Mouse (Mus musculus): ENCODE measurements around the gene Pbx4.

Gene Pbx4

GRCm38 (mm10) chr8:69832298-69832853 is at the start of gene Pbx4:
TSS of gene Pbx4 (plus strand) at chr8:69832491.
- in situ Hi-C loops (cut with MboI, MseI), result no loop called here

DNA sequence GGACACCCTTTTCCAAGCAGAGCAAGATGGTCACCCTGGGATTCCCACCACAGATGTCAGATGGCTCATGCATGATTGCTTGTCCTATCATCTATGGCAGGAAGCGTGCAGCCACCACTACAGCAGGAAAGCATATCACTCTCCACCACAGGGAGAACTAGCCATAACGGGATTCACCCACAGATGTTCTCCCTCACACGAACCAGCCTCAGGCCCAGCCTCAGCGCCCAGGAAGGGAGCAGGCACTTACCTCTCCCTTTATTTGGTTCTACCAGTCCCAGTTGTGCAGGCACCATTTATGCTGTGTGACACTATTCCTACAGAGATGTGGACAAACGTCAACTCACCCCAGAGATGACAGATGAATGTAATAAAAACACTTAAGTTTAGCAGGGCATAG is 43.2 kb upstream of the Pbx4 start:
- in situ Hi-C loops (cut with MboI, MseI), result no loop called here

- in situ Hi-C loops (cut with MboI, MseI), result loop anchor here (5.0 kb wide), 1 partner anchor 72 kb away; no protein-coding TSS in a partner anchor
These were observed 42.6 kb upstream of the Pbx4 start for GRCm38 (mm10) chr8:69789731-69790130.

- in situ Hi-C loops (cut with MboI, MseI), result loop anchor here (5.0 kb wide), 1 partner anchor 73 kb away; no protein-coding TSS in a partner anchor
These were observed 41.9 kb upstream of the Pbx4 start for GRCm38 (mm10) chr8:69790364-69790763.

DNA sequence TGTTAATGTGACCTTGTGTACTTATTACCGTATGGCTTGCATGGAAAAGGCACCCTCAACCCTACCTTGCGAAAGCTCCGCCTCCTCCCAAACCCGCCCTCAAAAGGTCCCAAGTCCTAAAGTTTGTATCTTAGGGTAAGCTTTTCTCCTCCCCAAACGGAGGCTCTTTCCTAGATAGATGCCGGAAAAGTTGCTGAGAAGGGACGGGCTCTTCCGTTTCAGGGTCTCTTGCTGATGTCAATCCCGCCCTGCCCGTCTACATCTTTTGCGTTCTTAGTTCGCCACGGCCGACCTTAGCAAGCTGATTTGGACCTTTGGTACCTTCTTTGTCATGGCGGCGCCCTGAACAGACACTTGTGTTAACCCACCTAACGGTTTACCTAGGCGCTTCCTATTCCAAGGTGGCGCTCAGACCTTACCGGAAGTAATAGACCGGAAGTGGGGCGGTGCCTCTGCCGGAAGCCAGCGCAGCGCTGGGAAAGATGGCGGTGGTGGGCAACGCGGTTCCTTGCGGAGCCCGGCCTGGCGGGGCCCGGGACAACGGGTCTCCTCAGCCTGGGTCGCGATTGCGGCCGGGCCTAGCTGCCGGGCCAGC is 41.4 kb upstream of the Pbx4 start, which contains the start of the genes Atp13a1 and Zfp866:
TSS of gene Atp13a1 (plus strand) at position 391 of the 595 bp plus-strand sequence.
TSS of gene Zfp866 (minus strand) at position 406 of the 595 bp plus-strand sequence.
- in situ Hi-C loops (cut with MboI, MseI), result loop anchor here (5.0 kb wide), 1 partner anchor 74 kb away; no protein-coding TSS in a partner anchor

- in situ Hi-C loops (cut with MboI, MseI), result loop anchor here (5.0 kb wide), 1 partner anchor 74 kb away; no protein-coding TSS in a partner anchor
These were observed 40.7 kb upstream of the Pbx4 start for GRCm38 (mm10) chr8:69791415-69792068.

GRCm38 (mm10) chr8:69793666-69794065 is 38.6 kb upstream of the Pbx4 start:
- in situ Hi-C loops (cut with MboI, MseI), result loop anchor here (5.0 kb wide), 1 partner anchor 76 kb away; no protein-coding TSS in a partner anchor

DNA sequence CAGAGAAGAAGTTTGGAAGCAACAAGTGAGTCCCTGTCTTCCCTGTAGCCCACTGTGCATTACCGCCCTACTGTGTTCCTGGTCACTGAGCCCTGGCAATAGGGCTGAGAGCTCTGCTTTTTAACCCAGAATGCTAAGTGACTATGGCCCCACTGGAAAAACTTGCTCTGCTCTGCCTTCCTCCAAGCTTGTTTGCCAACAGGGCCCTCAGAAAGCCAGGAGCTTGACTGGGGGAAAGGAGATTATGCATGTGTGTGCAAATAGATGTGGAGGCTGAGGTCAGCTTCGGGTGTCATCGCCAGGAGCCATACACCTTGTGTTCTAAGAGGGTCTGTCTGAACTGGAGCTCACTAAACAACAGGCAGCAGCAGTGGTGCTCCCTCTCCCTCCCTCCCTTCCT is 38.2 kb upstream of the Pbx4 start:
- in situ Hi-C loops (cut with MboI, MseI), result loop anchor here (5.0 kb wide), 1 partner anchor 77 kb away; no protein-coding TSS in a partner anchor

GRCm38 (mm10) chr8:69794901-69795300 is 37.4 kb upstream of the Pbx4 start:
- in situ Hi-C loops (cut with MboI, MseI), result loop anchor here (5.0 kb wide), 1 partner anchor 78 kb away; no protein-coding TSS in a partner anchor

DNA sequence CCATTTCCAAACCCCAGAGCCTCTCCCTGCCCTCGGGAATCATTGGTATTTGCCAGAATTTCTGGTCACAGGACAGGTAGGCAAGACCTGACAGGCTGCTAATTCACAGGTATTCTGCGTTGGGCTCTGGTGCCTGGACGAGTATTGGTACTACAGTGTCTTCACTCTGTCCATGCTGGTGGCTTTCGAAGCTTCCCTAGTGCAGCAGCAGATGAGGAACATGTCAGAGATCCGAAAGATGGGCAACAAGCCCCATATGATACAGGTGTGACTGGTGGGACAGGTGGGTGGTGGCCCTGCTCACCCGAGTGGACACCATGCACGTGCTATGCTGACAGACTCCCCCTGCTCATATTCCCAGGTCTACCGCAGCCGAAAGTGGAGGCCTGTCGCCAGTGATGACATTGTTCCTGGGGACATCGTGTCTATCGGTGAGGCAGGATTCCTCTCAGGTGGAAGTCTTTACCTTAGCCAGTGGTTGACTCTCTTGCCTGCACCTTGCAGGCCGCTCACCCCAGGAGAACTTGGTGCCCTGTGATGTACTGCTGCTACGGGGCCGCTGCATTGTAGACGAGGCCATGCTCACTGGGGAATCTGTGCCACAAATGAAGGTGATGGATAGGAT is 35.5 kb upstream of the Pbx4 start:
- in situ Hi-C loops (cut with MboI, MseI), result no loop called here

- in situ Hi-C loops (cut with MboI, MseI), result no loop called here
These were observed 34.6 kb upstream of the Pbx4 start for GRCm38 (mm10) chr8:69797661-69798060.

DNA sequence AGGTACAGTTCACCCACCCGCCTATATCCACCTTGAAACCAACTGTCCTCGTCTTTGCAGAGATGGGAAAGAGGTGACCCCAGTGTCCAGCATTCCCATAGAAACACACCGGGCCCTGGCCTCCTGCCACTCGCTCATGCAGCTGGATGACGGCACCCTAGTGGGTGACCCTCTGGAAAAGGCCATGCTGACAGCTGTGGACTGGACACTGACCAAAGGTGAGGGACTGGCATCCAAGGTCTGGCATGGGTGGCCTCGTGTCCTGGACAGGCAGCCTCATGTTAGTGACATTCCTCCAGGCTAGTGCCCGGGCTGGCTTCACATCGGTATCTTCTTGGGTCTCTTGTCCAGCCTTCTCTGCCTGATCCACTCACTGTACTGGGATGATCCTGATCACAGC is 33.0 kb upstream of the Pbx4 start:
- in situ Hi-C loops (cut with MboI, MseI), result no loop called here

- in situ Hi-C loops (cut with MboI, MseI), result no loop called here
These were observed 32.3 kb upstream of the Pbx4 start for GRCm38 (mm10) chr8:69799946-69800345.

DNA sequence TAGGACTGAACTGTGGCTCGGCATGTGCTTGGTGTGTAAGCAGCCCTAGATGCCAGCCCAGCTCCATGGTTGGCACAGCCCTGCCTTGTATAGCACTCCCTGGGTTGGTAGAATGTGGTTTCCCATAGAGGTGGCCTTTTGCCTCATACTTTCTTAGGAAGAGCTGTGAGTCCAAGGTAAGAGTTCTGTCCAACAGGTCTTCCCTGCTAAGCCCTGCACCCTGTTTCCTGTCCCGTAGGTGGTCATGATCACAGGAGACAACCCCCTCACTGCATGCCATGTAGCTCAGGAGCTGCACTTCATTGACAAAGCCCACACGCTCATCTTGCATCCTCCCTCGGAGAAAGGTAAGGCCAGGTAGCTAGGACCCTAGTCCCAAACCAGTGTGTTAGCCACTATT is 30.5 kb upstream of the Pbx4 start:
- in situ Hi-C loops (cut with MboI, MseI), result no loop called here

DNA sequence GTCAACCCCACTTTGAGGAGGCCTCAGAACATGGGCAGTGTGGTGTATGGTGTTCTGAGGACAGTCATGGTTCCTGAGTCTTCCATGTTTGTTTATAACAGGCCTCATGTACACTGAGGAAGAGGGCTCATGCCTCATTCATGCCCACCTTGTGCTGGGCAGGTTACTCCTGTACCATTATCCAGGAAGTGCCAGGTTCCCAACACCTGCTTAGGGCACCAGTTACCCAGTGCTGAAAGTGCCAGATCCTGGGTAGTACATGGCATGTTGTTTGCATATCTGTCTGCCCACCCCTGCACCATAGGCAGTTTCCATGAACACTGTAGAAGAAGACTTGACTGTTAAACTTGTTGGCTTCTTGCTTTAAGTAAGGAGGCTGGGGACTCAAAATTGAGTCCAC is 30.1 kb upstream of the Pbx4 start:
- in situ Hi-C loops (cut with MboI, MseI), result no loop called here

DNA sequence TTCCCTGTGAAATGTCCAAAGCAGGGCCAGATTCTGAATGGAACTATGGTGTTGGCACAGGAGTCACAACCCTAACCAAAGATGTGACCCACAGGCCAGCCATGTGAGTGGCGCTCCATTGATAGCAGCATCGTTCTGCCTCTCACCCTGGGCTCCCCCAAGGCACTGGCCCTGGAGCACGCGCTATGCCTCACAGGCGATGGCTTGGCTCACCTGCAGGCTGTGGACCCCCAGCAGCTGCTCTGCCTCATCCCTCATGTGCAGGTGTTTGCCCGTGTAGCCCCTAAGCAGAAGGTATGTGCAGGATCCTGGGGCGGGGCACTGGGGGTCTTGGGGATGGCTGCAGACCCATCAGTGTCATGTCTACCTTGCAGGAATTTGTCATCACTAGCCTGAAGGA is 28.9 kb upstream of the Pbx4 start:
- in situ Hi-C loops (cut with MboI, MseI), result no loop called here

GRCm38 (mm10) chr8:69804537-69804936 is 27.8 kb upstream of the Pbx4 start:
- in situ Hi-C loops (cut with MboI, MseI), result no loop called here

- in situ Hi-C loops (cut with MboI, MseI), result no loop called here
These were observed 27.2 kb upstream of the Pbx4 start for GRCm38 (mm10) chr8:69805086-69805485.

DNA sequence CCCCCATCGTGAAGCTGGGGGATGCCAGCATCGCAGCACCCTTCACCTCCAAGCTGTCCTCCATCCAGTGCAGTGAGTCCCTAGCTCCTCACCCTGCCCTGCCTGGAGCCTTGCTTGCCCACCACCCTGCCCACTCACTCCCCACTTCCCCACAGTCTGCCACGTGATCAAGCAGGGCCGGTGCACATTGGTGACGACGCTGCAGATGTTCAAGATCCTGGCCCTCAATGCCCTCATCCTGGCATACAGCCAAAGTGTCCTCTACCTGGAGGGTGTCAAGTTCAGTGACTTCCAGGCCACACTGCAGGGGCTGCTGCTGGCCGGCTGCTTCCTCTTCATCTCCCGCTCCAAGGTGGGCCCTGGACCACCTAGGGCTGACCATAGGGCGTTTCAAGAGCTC is 26.8 kb upstream of the Pbx4 start:
- in situ Hi-C loops (cut with MboI, MseI), result no loop called here

DNA sequence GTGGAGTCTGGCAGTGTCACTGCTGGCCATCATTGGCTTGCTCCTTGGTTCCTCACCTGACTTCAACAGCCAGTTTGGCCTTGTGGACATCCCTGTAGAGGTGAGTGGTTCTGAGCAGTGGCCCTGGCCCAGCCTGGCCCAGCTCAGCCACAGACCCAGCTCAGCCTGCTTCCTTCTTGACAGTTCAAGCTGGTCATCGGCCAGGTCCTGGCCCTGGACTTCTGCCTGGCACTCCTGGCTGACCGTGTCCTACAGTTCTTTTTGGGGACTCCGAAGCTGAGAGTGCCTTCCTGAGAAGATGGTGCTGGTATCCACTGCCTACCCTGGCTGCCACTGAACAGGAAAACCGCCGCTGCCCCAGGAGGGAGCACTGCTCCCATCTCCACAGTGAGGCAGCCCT is 25.1 kb upstream of the Pbx4 start:
- in situ Hi-C loops (cut with MboI, MseI), result no loop called here

DNA sequence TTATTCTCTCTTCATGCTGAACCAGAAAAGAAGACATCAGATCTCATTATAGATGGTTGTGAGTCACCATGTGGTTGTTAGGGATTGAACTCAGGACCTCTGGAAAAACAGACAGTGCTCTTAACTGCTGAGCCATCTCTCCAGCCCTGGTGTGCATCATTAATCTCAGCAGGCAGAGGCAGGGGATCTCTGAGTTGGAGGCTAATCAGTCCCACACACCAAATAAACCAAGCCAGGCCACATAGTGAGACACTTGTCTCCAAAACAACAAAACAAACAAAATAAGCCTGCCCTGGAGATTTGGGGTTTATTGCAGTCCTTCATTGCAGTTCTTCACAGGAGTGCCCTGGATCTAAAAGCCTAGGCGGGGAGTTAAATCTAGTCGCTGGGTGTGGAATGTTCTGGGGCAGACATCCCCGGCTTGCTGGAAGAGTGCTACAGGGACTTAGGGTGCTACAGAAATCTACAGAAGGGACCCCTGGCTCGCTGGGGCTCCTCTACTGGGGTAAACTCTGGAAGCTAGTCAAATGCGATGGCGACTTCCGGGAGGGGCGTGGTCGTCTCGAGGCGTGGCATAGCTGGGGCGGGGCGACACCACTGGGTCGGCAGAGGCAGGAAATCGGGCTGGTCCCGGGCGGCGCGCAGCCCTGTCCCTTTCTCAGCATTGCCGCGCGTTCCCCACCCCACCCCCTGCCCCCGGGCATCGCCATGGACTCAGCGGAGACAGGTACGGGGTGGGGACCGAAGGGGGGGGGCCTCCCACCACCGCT is 24.0 kb upstream of the Pbx4 start, which contains the start of gene Gmip:
TSS of gene Gmip (plus strand) at position 586 of the 770 bp plus-strand sequence.
- in situ Hi-C loops (cut with MboI, MseI), result no loop called here
